Mouse (Mus musculus) embryonic facial prominence, embryonic 11.5 days (tissue): ENCODE results near the gene Mgat5. TPM values are rescaled to one million over a fixed set of nuclear protein-coding genes. Genes with fewer than 3 reads are reported as not detected.

Experiments
- ATAC-seq: fragments of 200-750 bp; cut with Nextera tagmentation; replicated peaks from 2 replicates; pipeline ENCODE4 v1.8.0; 2017; ENCODE audit warnings: low read depth; ENCODE audit not compliant: insufficient number of reproducible peaks, low FRiP score, low TSS enrichment
- DNase-seq: peaks from one replicate; pipeline ENCODE4 v3.0.0-alpha.2; 2015; ENCODE audit warnings: low spot score
- H3K27ac ChIP-seq: fragments of 300-500 bp; sonication (generic); replicated peaks from 2 replicates; pipeline ENCODE4 v1.5.1; 2014; ENCODE audit warnings: mild to moderate bottlenecking, low read depth, low read length, control low read depth
- H3K27me3 ChIP-seq: fragments of 300-500 bp; sonication (generic); 2 replicates; pipeline ENCODE4 v1.6.1; 2014; ENCODE audit warnings: mild to moderate bottlenecking, low read length, moderate library complexity, mixed read lengths; ENCODE audit not compliant: control insufficient read depth, insufficient read depth
- H3K36me3 ChIP-seq: fragments of 300-500 bp; sonication (generic); replicated peaks from 2 replicates; pipeline ENCODE4 v1.6.1; 2014; ENCODE audit warnings: low read depth, mild to moderate bottlenecking, low read length, moderate library complexity, mixed read lengths; ENCODE audit not compliant: control insufficient read depth, insufficient read depth
- H3K4me1 ChIP-seq: fragments of 300-500 bp; sonication (generic); 2 replicates; pipeline ENCODE4 v1.6.1; 2014; ENCODE audit warnings: low read length, mixed read lengths; ENCODE audit not compliant: control insufficient read depth, insufficient read depth
- H3K4me2 ChIP-seq: fragments of 300-500 bp; sonication (generic); 2 replicates; pipeline ENCODE4 v1.6.1; 2014; ENCODE audit warnings: low read depth, mild to moderate bottlenecking, control low read depth, low read length, moderate library complexity
- H3K4me3 ChIP-seq: fragments of 300-500 bp; sonication (generic); 2 replicates; pipeline ENCODE4 v1.5.1; 2014; ENCODE audit warnings: low read depth, low read length, control low read depth
- H3K9ac ChIP-seq: fragments of 300-500 bp; sonication (generic); replicated peaks from 2 replicates; pipeline ENCODE4 v1.6.1; 2014; ENCODE audit warnings: mild to moderate bottlenecking, control low read depth, low read length
- H3K9me3 ChIP-seq: fragments of 300-500 bp; sonication (generic); replicated peaks from 2 replicates; pipeline ENCODE4 v1.6.1; 2016; ENCODE audit warnings: mild to moderate bottlenecking, low read length, inconsistent platforms, mixed read lengths; ENCODE audit not compliant: control insufficient read depth
- WGBS: fragments of 180-500 bp; shearing (Covaris S2); extraction: QIAGEN DNeasy Blood & Tissue Kit; methylation state at CpG from one replicate; pipeline ENCODE4 v1.1.7; 2014; 5-methylcytosine and 5-hydroxymethylcytosine counted together
- polyA plus RNA-seq: library from polyadenylated mRNA; unstranded; fragments of >200 nt; fragmentation: Nextera tagmentation; extraction: Ambion mirVana; gene quantifications from 2 replicates; pipeline ENCODE4 v1.2.1, GENCODE M21; 2014

The Mgat5 gene
- polyA plus RNA-seq, 1 experiment from 2014 or later, result 6.1 TPM

GRCm38 (mm10) chr1:127422565-127422964 lies 217.8 kb downstream of the Mgat5 start:
- DNase-seq (no peak), ATAC-seq (no peak)
- no peak overlapping the region for H3K4me2 ChIP-seq
- no peak overlapping the region for H3K4me3 ChIP-seq
- no peak overlapping the region for H3K9ac ChIP-seq
- H3K36me3 ChIP-seq, result no peaks in the 10 kb centered on the region
- 94% methylated on average over 4 of the region's 4 CpGs for WGBS
- no peaks in the 10 kb centered on the region for H3K9me3 ChIP-seq
- no peaks in the 10 kb centered on the region for H3K4me1 ChIP-seq
- H3K27me3 ChIP-seq, result no peaks in the 10 kb centered on the region
- H3K27ac ChIP-seq, result no peak overlapping the region

GRCm38 (mm10) chr1:127425021-127425532 lies 220.3 kb downstream of the Mgat5 start:
- no peak overlapping the region for H3K4me2 ChIP-seq
- no peak overlapping the region for H3K9ac ChIP-seq
- no peak overlapping the region for H3K27ac ChIP-seq
- H3K9me3 ChIP-seq, result no peaks in the 10 kb centered on the region
- ATAC-seq (peak; percentile 53; the same call in 1 of the 2 replicates), DNase-seq (no peak)
- H3K4me3 ChIP-seq, result no peak overlapping the region
- no peaks in the 10 kb centered on the region for H3K36me3 ChIP-seq
- H3K27me3 ChIP-seq, result no peaks in the 10 kb centered on the region
- 37% methylated on average over 6 of the region's 6 CpGs for WGBS
- no peaks in the 10 kb centered on the region for H3K4me1 ChIP-seq

- H3K27ac ChIP-seq, result no peak overlapping the region
- no peak overlapping the region for H3K9ac ChIP-seq
- H3K4me1 ChIP-seq, result no peaks in the 10 kb centered on the region
- H3K4me3 ChIP-seq, result no peak overlapping the region
- DNase-seq (no peak), ATAC-seq (no peak)
- no peaks in the 10 kb centered on the region for H3K36me3 ChIP-seq
- H3K27me3 ChIP-seq, result no peaks in the 10 kb centered on the region
- no peaks in the 10 kb centered on the region for H3K9me3 ChIP-seq
- H3K4me2 ChIP-seq, result no peak overlapping the region
- 89% methylated on average over 7 of the region's 7 CpGs for WGBS
These were observed 225.5 kb downstream of the Mgat5 start for GRCm38 (mm10) chr1:127430290-127430689.

- Histone ChIP-seq H3K27me3 (no peaks in the 10 kb centered on the region), H3K36me3 (no peaks in the 10 kb centered on the region), H3K9ac (no peak overlapping the region), H3K4me3 (no peak overlapping the region), H3K27ac (no peak overlapping the region), H3K9me3 (no peaks in the 10 kb centered on the region), H3K4me1 (no peaks in the 10 kb centered on the region), H3K4me2 (no peak overlapping the region)
- no peak for DNase-seq
- ATAC-seq, result no peak
- 93% methylated on average over 4 of the region's 4 CpGs for WGBS
These were observed 230.0 kb downstream of the Mgat5 start for GRCm38 (mm10) chr1:127434829-127435228.

- DNase-seq, result no peak
- no peak overlapping the region for H3K27ac ChIP-seq
- no peaks in the 10 kb centered on the region for H3K4me1 ChIP-seq
- H3K36me3 ChIP-seq, result no peaks in the 10 kb centered on the region
- no peak overlapping the region for H3K4me2 ChIP-seq
- H3K27me3 ChIP-seq, result no peaks in the 10 kb centered on the region
- ATAC-seq, result no peak
- 84% methylated on average over 6 of the region's 6 CpGs for WGBS
- no peaks in the 10 kb centered on the region for H3K9me3 ChIP-seq
- H3K9ac ChIP-seq, result no peak overlapping the region
- no peak overlapping the region for H3K4me3 ChIP-seq
These were observed 232.3 kb downstream of the Mgat5 start for GRCm38 (mm10) chr1:127437091-127437490.

- Histone ChIP-seq H3K4me1 (peaks cover 9% of the 10 kb centered on the region), H3K9ac (no peak overlapping the region), H3K9me3 (no peaks in the 10 kb centered on the region), H3K36me3 (no peaks in the 10 kb centered on the region), H3K4me3 (no peak overlapping the region), H3K27ac (no peak overlapping the region), H3K4me2 (no peak overlapping the region), H3K27me3 (no peaks in the 10 kb centered on the region)
- no peak for ATAC-seq
- 87% methylated on average over 9 of the region's 9 CpGs for WGBS
- no peak for DNase-seq
These were observed 234.7 kb downstream of the Mgat5 start for GRCm38 (mm10) chr1:127439452-127439891.

GRCm38 (mm10) chr1:127441007-127441406 lies 236.2 kb downstream of the Mgat5 start:
- Histone ChIP-seq H3K9ac (no peak overlapping the region), H3K27ac (no peak overlapping the region), H3K36me3 (no peaks in the 10 kb centered on the region), H3K27me3 (no peaks in the 10 kb centered on the region), H3K4me2 (no peak overlapping the region), H3K9me3 (no peaks in the 10 kb centered on the region), H3K4me3 (no peak overlapping the region), H3K4me1 (peaks cover 9% of the 10 kb centered on the region)
- 61% methylated on average over 1 of the region's 1 CpGs for WGBS
- DNase-seq, result no peak
- ATAC-seq, result no peak

GRCm38 (mm10) chr1:127441736-127442135 lies 236.9 kb downstream of the Mgat5 start:
- Histone ChIP-seq H3K36me3 (no peaks in the 10 kb centered on the region), H3K9me3 (no peaks in the 10 kb centered on the region), H3K27ac (no peak overlapping the region), H3K4me2 (no peak overlapping the region), H3K9ac (no peak overlapping the region), H3K4me1 (peaks cover 9% of the 10 kb centered on the region), H3K27me3 (no peaks in the 10 kb centered on the region), H3K4me3 (no peak overlapping the region)
- ATAC-seq, result no peak
- no peak for DNase-seq
- WGBS, result 54% methylated on average over 3 of the region's 3 CpGs
